Mouse (Mus musculus) layer of hippocampus, postnatal 36 days (tissue): ENCODE results near the gene Cend1. TPM values are rescaled to one million over a fixed set of nuclear protein-coding genes. Genes with fewer than 3 reads are reported as not detected.

ENCODE experiments used
- DNase-seq, 2 experiments: peaks; one replicate each; pipeline ENCODE4 v3.0.0; 2022
- total RNA-seq, 2 experiments: library from RNA; stranded (reverse); gene quantifications; 2 replicates each; pipeline ENCODE4 v1.2.3; 2021

The Cend1 gene
- total RNA-seq = 100 to 1,000 TPM; 250 to 269 TPM

- DNase-seq = peak; percentile 87 to 90
These were observed at the start of gene Cend1 for GRCm38 (mm10) chr7:141429310-141429709. TSS of gene Cend1 (minus strand) at chr7:141429491.

DNA sequence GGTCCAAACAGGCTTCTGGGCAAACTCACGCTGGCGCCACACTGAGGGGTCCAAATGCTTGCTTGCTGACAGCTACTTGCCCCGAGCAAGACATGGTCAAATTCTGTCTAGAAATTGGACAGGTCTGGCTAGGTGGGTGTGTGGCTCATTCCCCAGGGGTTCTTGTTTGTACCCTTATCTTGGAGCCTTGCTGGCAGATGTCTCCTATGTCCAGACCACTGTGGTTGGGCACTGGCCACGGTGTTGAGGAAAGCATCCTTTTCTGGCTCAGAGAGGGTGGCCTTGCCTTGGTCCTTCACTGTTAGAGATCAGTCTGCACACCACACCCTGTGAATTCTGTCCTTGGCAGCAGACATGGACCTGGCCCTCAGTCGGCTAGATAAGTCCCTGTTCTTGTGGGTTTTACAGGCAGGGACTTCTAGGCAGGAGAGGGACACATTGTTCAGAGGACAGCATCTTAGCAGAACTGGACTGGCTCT lies 49.0 kb upstream of the Cend1 start:
- no peak for DNase-seq

DNA sequence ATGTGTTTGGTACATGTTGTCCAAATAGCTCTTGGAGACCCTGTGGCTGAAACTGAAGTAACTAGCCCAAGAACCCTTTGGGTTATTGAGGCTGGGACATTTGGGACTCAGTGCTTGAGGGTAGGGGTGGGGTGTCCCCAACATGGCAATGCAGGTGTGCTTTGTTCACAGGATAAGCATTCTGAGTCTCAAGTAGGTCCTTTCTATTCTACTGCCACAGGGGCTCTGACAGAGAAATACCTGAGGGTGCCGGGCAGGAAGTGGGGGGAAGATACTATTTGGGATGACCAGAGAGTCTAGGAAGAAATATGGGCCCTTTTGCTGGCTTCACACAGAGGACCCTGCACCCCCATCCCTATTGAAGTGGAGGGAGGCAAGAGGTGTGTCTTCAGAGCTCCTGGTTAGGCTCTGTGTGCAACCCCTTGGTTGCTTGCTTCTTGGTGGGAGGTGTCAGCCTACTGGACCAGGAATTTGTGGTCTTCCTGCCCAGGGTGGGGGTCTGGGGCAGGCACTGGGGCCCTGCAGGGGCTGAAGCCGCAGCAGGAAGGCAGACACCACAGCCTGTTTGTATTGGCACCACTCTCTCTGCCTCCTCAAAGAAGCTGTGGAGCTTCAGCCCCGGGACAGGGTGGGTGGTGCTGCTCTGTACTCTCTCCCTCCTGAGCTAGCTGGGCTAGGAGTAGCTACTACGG lies 48.4 kb upstream of the Cend1 start:
- no peak for DNase-seq

- DNase-seq = no peak
These were observed 47.7 kb upstream of the Cend1 start for GRCm38 (mm10) chr7:141476981-141477370.

DNA sequence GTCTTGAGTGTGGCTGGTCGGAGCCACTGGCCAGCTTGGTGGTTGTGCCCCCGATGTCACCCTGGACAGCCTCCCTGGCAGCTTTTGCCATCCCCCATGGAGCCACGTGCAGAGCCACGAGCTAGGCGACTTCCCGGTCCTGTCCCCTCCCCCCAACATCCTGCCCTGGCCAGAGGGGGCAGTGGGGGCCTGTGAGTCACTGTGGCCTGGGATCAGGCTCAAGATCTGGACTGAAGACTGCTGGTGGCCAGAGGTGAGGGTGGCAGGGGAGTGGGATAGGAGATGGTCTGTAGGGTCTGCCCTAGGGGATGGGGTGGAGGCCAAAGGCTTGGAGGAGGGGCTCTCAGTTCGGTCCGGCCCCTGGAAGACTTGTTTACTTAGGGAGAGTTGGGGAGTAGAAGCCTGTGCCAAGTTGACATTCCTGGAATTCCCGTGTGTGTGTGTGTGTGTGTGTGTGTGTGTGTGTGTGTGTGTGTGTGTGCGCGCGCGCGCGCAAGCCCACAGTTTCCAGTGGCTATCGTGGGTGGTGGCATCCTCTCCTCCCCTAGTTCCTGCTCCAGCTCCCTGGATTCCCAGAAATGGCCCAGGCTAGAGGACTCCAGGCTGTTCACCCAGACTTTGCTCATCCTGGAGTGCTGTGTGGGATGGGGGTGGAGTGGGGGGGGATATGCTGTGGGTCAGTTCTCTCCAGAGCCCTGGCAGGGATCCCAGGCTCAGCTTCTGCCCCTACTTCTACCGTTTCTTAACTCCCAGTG lies 47.1 kb upstream of the Cend1 start:
- DNase-seq = no peak

GRCm38 (mm10) chr7:141475805-141476158 lies 46.5 kb upstream of the Cend1 start:
- DNase-seq = no peak

GRCm38 (mm10) chr7:141475011-141475804 lies 45.9 kb upstream of the Cend1 start, which contains the start of the genes Polr2l and Tspan4:
TSS of gene Polr2l (minus strand) at chr7:141475132.
TSS of gene Tspan4 (plus strand) at chr7:141475240.
- peak; percentile 82 to 83 for DNase-seq

GRCm38 (mm10) chr7:141474160-141474559 lies 44.9 kb upstream of the Cend1 start:
- DNase-seq = no peak

- no peak for DNase-seq
These were observed 43.5 kb upstream of the Cend1 start for GRCm38 (mm10) chr7:141472763-141473162.

GRCm38 (mm10) chr7:141472226-141472625 lies 42.9 kb upstream of the Cend1 start:
- DNase-seq = no peak

- DNase-seq = no peak
These were observed 41.9 kb upstream of the Cend1 start for GRCm38 (mm10) chr7:141471236-141471635.

GRCm38 (mm10) chr7:141470637-141470944 lies 41.3 kb upstream of the Cend1 start:
- DNase-seq = no peak

DNA sequence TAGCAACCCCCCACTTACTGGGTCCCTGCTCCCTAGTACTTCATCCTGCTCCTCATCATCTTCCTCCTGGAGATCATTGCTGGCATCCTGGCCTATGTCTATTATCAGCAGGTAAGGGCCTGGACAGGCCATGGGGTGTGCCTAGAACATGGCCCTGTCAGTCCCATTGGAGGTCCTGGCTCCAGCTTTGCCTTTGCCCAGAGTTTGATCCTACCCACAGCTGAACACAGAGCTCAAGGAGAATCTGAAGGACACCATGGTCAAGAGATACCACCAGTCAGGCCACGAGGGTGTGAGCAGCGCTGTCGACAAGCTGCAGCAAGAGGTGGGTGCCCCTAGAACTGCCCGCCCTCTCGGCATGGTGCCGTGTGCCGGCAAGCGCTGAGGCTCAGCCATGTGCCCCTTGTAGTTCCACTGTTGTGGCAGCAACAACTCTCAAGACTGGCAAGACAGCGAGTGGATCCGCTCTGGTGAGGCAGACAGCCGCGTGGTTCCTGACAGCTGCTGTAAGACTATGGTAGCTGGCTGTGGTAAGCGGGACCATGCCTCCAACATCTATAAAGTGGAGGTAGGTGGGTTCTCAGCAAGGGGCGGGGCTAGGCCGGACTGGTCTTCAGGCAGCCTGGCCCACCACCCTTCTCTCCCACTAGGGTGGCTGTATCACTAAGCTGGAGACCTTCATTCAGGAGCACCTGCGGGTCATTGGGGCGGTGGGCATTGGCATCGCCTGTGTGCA lies 40.8 kb upstream of the Cend1 start:
- no peak for DNase-seq

DNA sequence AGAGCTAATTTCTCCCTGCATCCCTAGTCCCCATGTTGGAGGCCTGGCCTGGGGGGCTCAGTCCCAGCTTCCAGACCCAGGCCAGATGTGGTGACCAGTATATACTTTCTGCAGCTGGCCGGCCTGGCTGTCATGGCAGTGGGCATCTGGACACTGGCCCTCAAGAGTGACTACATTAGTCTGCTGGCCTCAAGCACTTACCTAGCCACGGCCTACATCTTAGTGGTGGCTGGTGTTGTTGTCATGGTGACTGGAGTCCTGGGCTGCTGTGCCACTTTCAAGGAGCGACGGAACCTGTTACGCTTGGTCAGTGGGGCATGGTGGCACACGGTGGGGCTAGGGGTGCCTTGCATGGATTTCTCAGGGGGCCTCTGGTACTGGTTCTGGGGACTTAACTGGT lies 40.1 kb upstream of the Cend1 start:
- DNase-seq = no peak

DNA sequence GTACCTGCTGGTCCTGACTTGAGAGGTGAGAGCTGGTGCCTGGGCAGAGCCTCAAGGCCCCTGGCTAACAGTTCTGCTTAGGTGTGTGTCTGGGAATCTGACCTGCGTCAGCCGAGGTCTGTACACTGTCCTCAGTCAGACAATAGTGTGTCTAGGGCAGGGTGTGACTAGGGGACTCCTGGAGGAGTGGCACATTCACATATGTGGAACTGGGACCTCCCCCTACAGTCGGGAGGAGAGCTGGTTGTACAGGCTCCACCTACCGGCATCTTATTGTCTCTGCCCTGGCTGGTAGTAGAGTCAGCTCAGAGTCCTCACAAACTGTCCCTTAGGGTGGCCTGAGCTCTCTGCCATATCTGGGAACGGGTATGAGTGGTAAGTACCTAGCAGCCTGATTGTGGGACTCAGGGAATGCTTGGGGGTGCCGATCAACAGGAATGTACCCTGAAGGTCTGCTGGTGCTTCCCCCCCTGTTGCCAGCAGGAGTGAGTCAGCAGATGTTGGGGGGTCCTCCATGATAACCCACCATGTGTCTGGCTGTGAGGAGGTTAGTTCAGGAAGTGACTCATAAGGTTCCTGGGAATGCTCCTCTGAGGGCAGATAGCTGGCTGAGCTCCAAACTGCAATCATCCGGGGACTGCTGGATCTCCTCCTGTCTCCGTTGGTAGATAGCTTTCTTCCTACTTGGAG lies 39.4 kb upstream of the Cend1 start:
- peak in 1 of 2 experiments; percentile 57 for DNase-seq

DNA sequence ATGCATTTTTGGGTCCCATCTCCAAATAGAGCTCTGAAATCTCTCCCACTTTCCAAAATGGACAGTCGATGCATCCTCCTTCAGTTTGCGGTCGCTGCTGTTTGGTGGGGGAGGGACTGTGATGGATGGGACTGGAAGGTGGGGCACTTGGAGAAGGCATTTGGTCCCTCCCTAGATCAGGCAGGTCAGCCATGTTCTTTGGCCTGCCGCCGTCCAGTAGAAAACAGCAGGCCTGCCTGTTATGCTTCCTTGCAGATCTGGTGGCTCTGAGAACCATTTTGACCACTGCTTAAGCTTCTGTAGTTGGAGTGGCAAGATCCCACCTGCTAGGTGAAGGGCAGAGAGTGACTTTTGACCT lies 38.9 kb upstream of the Cend1 start:
- DNase-seq = no peak

- peak; percentile 61 to 62 for DNase-seq
These were observed 38.1 kb upstream of the Cend1 start, which contains the start of gene Cd151 for GRCm38 (mm10) chr7:141467230-141468030. TSS of gene Cd151 (plus strand) at chr7:141467392.

DNA sequence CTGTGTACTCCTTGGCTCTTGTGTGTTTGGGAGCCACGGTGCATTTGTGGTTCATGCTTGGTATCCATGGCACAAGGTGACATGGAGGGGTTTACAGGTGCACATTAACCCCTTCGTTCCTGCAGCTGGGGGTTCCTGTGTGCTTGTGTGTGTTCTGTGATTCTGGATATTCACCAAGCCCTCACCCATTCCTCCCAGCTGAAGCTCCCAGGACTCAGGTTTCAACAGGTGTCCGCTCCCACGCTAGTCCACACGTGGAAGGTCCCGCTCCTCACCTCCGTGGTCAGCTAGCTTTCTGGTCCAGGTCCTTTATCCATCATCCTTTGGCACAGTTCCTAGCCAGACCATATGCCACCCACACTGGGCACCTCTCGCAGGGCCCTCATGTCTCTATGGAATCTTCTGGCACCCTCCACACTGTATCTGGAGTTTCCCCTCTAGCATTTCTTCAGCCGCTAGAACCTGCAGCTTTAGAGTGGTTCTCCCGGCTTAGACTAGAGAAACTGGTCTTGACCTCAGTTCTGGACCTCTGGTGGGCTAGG lies 37.4 kb upstream of the Cend1 start:
- DNase-seq = no peak

- no peak for DNase-seq
These were observed 36.7 kb upstream of the Cend1 start for GRCm38 (mm10) chr7:141466045-141466394.

GRCm38 (mm10) chr7:141465388-141466044 lies 36.2 kb upstream of the Cend1 start:
- DNase-seq = no peak
